Mouse (Mus musculus): ENCODE data around the gene Cyp4f14.

Gene Cyp4f14

GRCm38 (mm10) chr17:32917131-32917530 lies at the start of gene Cyp4f14:
TSS of gene Cyp4f14 (minus strand) at chr17:32917342.
- no peak for DNase-seq (ENCODE audit: low spot score)

GRCm38 (mm10) chr17:32965623-32966290 lies 48.6 kb upstream of the Cyp4f14 start, which contains the start of gene Zfp472:
TSS of gene Zfp472 (plus strand) at chr17:32965814.
- DNase-seq (ENCODE audit: low spot score): peak; percentile 96

- DNase-seq (ENCODE audit: low spot score): peak; percentile 37
Measured at GRCm38 (mm10) chr17:32965253-32965622, 48.1 kb upstream of the Cyp4f14 start.

- peak; percentile 82 for DNase-seq (ENCODE audit: low spot score)
Measured at GRCm38 (mm10) chr17:32951441-32951840, 34.3 kb upstream of the Cyp4f14 start.

GRCm38 (mm10) chr17:32951006-32951405 lies 33.9 kb upstream of the Cyp4f14 start:
- no peak for DNase-seq (ENCODE audit: low spot score)

GRCm38 (mm10) chr17:32950136-32950535 lies 33.0 kb upstream of the Cyp4f14 start:
- DNase-seq (ENCODE audit: low spot score): no peak

GRCm38 (mm10) chr17:32947215-32947914 lies 30.2 kb upstream of the Cyp4f14 start, which contains the start of gene Cyp4f13:
TSS of gene Cyp4f13 (minus strand) at chr17:32947402.
- peak; percentile 78 for DNase-seq (ENCODE audit: low spot score)

GRCm38 (mm10) chr17:32946716-32947115 lies 29.6 kb upstream of the Cyp4f14 start:
- no peak for DNase-seq (ENCODE audit: low spot score)

- no peak for DNase-seq (ENCODE audit: low spot score)
Measured at GRCm38 (mm10) chr17:32944402-32945035, 27.4 kb upstream of the Cyp4f14 start.

GRCm38 (mm10) chr17:32943661-32944060 lies 26.5 kb upstream of the Cyp4f14 start:
- DNase-seq (ENCODE audit: low spot score): no peak

GRCm38 (mm10) chr17:32939831-32940230 lies 22.7 kb upstream of the Cyp4f14 start:
- no peak for DNase-seq (ENCODE audit: low spot score)

- no peak for DNase-seq (ENCODE audit: low spot score)
Measured at GRCm38 (mm10) chr17:32927803-32928202, 10.7 kb upstream of the Cyp4f14 start.

GRCm38 (mm10) chr17:32924658-32925312 lies 7.6 kb upstream of the Cyp4f14 start:
- DNase-seq (ENCODE audit: low spot score): peak; percentile 87

- no peak for DNase-seq (ENCODE audit: low spot score)
Measured at GRCm38 (mm10) chr17:32923681-32924080, 6.5 kb upstream of the Cyp4f14 start.

GRCm38 (mm10) chr17:32919123-32919522 lies 2.0 kb upstream of the Cyp4f14 start:
- no peak for DNase-seq (ENCODE audit: low spot score)

GRCm38 (mm10) chr17:32916075-32916474 lies 1.1 kb downstream of the Cyp4f14 start:
- DNase-seq (ENCODE audit: low spot score): no peak

- DNase-seq (ENCODE audit: low spot score): no peak
Measured at GRCm38 (mm10) chr17:32906172-32906571, 11.0 kb downstream of the Cyp4f14 start.

GRCm38 (mm10) chr17:32905239-32905638 lies 11.9 kb downstream of the Cyp4f14 start:
- peak; percentile 63 for DNase-seq (ENCODE audit: low spot score)

- DNase-seq (ENCODE audit: low spot score): peak; percentile 8
Measured at GRCm38 (mm10) chr17:32904414-32904813, 12.7 kb downstream of the Cyp4f14 start.

- DNase-seq (ENCODE audit: low spot score): no peak
Measured at GRCm38 (mm10) chr17:32901751-32902525, 15.2 kb downstream of the Cyp4f14 start.

GRCm38 (mm10) chr17:32895421-32895820 lies 21.7 kb downstream of the Cyp4f14 start:
- DNase-seq (ENCODE audit: low spot score): no peak

GRCm38 (mm10) chr17:32893901-32894300 lies 23.2 kb downstream of the Cyp4f14 start:
- DNase-seq (ENCODE audit: low spot score): no peak

All from embryo, embryonic 10 days (tissue).